Mouse (Mus musculus): ENCODE results near the gene Rufy3. TPM values are rescaled to one million over a fixed set of nuclear protein-coding genes. Genes with fewer than 3 reads are reported as not detected.

Rufy3 gene
- polyA plus RNA-seq, 1 experiment = 6.4 TPM

GRCm38 (mm10) chr5:88574829-88575228 is 10.0 kb downstream of the Rufy3 start:
- Histone ChIP-seq H3K36me3 (ENCODE audit: control insufficient read depth, insufficient read depth, low read length) (no peaks in the 10 kb centered on the region), H3K4me1 (replicated peaks; ENCODE audit: control insufficient read depth, insufficient read depth, low read length) (no peaks in the 10 kb centered on the region), H3K4me3 (ENCODE audit: control insufficient read depth, insufficient read depth, low read length) (no peak overlapping the region), H3K27me3 (ENCODE audit: control insufficient read depth, insufficient read depth, low read length) (no peaks in the 10 kb centered on the region), H3K27ac (ENCODE audit: control insufficient read depth, insufficient read depth, low read length) (no peak overlapping the region)
- TF ChIP-seq CTCF (IDR thresholded peaks at IDR 0.05; ENCODE audit: borderline replicate concordance, control insufficient read depth, extremely low read depth, insufficient read depth, low read length, poor library complexity) (no peak), POLR2A (IDR thresholded peaks at IDR 0.05; ENCODE audit: control insufficient read depth, extremely low read depth, insufficient read depth, low read length, poor library complexity) (no peak)
- WGBS = 89% methylated on average over 3 of the region's 3 CpGs
- no peak for DNase-seq

GRCm38 (mm10) chr5:88575506-88576338 is 10.9 kb downstream of the Rufy3 start:
- no peak for DNase-seq
- WGBS = 86% methylated on average over 3 of the region's 3 CpGs
- H3K4me3 ChIP-seq (ENCODE audit: control insufficient read depth, insufficient read depth, low read length) = no peak overlapping the region
- no peaks in the 10 kb centered on the region for H3K4me1 ChIP-seq (replicated peaks; ENCODE audit: control insufficient read depth, insufficient read depth, low read length)
- H3K27me3 ChIP-seq (ENCODE audit: control insufficient read depth, insufficient read depth, low read length) = no peaks in the 10 kb centered on the region
- H3K36me3 ChIP-seq (ENCODE audit: control insufficient read depth, insufficient read depth, low read length) = no peaks in the 10 kb centered on the region
- TF ChIP-seq POLR2A (IDR thresholded peaks at IDR 0.05; ENCODE audit: control insufficient read depth, extremely low read depth, insufficient read depth, low read length, poor library complexity) (no peak), CTCF (IDR thresholded peaks at IDR 0.05; ENCODE audit: borderline replicate concordance, control insufficient read depth, extremely low read depth, insufficient read depth, low read length, poor library complexity) (no peak)
- H3K27ac ChIP-seq (ENCODE audit: control insufficient read depth, insufficient read depth, low read length) = no peak overlapping the region

DNA sequence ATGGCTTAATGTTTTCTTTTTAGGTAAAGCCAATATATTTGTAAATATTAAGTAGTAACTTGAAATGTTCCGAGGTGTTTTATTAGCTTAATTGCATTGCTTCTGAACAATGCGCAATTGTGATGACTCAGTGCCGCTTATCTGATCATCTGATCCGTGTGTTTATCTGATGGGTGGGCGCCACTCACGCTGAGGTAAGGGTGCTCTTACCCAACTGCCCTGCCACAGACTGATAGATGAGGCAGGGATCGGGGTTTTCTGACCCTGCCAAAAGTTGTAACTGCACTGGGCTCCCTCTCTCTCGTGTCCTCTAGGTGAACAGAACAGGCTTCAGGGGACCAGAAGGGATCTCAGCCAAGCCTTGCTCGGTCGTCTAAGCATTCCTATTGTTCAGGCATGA is 15.8 kb downstream of the Rufy3 start:
- H3K36me3 ChIP-seq (ENCODE audit: control insufficient read depth, insufficient read depth, low read length) = no peaks in the 10 kb centered on the region
- H3K27ac ChIP-seq (ENCODE audit: control insufficient read depth, insufficient read depth, low read length) = no peak overlapping the region
- H3K27me3 ChIP-seq (ENCODE audit: control insufficient read depth, insufficient read depth, low read length) = no peaks in the 10 kb centered on the region
- 79% methylated on average over 10 of the region's 10 CpGs for WGBS
- no peak for DNase-seq
- no peak for TF ChIP-seq CTCF (IDR thresholded peaks at IDR 0.05; ENCODE audit: borderline replicate concordance, control insufficient read depth, extremely low read depth, insufficient read depth, low read length, poor library complexity)
- no peak for TF ChIP-seq POLR2A (IDR thresholded peaks at IDR 0.05; ENCODE audit: control insufficient read depth, extremely low read depth, insufficient read depth, low read length, poor library complexity)
- H3K4me1 ChIP-seq (replicated peaks; ENCODE audit: control insufficient read depth, insufficient read depth, low read length) = no peaks in the 10 kb centered on the region
- no peak overlapping the region for H3K4me3 ChIP-seq (ENCODE audit: control insufficient read depth, insufficient read depth, low read length)

GRCm38 (mm10) chr5:88581343-88581742 is 16.5 kb downstream of the Rufy3 start:
- 94% methylated on average over 6 of the region's 6 CpGs for WGBS
- Histone ChIP-seq H3K27me3 (ENCODE audit: control insufficient read depth, insufficient read depth, low read length) (no peaks in the 10 kb centered on the region), H3K27ac (ENCODE audit: control insufficient read depth, insufficient read depth, low read length) (no peak overlapping the region), H3K4me3 (ENCODE audit: control insufficient read depth, insufficient read depth, low read length) (no peak overlapping the region), H3K4me1 (replicated peaks; ENCODE audit: control insufficient read depth, insufficient read depth, low read length) (no peaks in the 10 kb centered on the region), H3K36me3 (ENCODE audit: control insufficient read depth, insufficient read depth, low read length) (no peaks in the 10 kb centered on the region)
- DNase-seq = no peak
- no peak for TF ChIP-seq POLR2A (IDR thresholded peaks at IDR 0.05; ENCODE audit: control insufficient read depth, extremely low read depth, insufficient read depth, low read length, poor library complexity)
- TF ChIP-seq CTCF (IDR thresholded peaks at IDR 0.05; ENCODE audit: borderline replicate concordance, control insufficient read depth, extremely low read depth, insufficient read depth, low read length, poor library complexity) = no peak

DNA sequence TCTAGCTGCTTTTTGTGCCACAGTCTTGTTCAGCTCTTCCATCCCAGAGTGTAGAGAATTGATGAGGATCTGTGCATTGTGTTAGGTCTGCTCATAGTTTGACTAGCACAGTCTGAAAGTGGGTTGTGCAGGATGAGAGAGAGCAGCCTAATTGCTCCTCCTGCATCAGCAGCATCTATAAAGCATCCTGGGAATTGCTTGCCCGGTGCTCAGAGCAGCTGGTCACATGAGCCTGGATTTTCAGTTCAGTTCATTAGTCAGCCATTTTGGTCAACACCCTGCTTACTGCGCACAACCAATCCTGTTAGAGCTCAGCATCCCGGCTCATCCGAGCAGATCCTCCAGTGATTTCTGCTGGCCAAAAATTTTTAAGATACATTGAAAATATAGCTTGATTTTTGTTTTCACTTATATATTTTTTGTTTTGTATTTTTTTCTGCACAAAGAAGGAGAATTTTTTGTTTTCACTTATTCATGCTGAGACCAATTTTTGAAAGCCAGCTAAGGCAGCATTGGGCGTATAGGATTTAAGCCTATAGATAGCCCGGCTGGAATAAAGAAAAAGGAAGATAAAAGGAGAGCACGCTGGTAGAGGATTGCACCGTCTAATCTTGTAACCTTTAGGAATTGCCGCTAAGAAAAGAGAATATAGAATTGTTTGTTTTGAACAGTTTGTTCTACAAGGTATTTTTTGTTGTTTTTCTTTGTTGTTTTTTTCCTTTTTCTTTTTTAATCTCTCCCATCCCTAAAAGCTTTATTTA is 18.6 kb downstream of the Rufy3 start:
- Histone ChIP-seq H3K4me3 (ENCODE audit: control insufficient read depth, insufficient read depth, low read length) (no peak overlapping the region), H3K36me3 (ENCODE audit: control insufficient read depth, insufficient read depth, low read length) (no peaks in the 10 kb centered on the region), H3K27ac (ENCODE audit: control insufficient read depth, insufficient read depth, low read length) (no peak overlapping the region), H3K4me1 (replicated peaks; ENCODE audit: control insufficient read depth, insufficient read depth, low read length) (no peaks in the 10 kb centered on the region), H3K27me3 (ENCODE audit: control insufficient read depth, insufficient read depth, low read length) (no peaks in the 10 kb centered on the region)
- WGBS = 94% methylated on average over 9 of the region's 9 CpGs
- TF ChIP-seq POLR2A (IDR thresholded peaks at IDR 0.05; ENCODE audit: control insufficient read depth, extremely low read depth, insufficient read depth, low read length, poor library complexity) (no peak), CTCF (IDR thresholded peaks at IDR 0.05; ENCODE audit: borderline replicate concordance, control insufficient read depth, extremely low read depth, insufficient read depth, low read length, poor library complexity) (no peak)
- no peak for DNase-seq

- no peak overlapping the region for H3K4me3 ChIP-seq (ENCODE audit: control insufficient read depth, insufficient read depth, low read length)
- 86% methylated on average over 9 of the region's 9 CpGs for WGBS
- TF ChIP-seq POLR2A (IDR thresholded peaks at IDR 0.05; ENCODE audit: control insufficient read depth, extremely low read depth, insufficient read depth, low read length, poor library complexity) (no peak), CTCF (IDR thresholded peaks at IDR 0.05; ENCODE audit: borderline replicate concordance, control insufficient read depth, extremely low read depth, insufficient read depth, low read length, poor library complexity) (no peak)
Observed at GRCm38 (mm10) chr5:88584061-88584460, 19.2 kb downstream of the Rufy3 start.

More at GRCm38 (mm10) chr5:88584061-88584460, 19.2 kb downstream of the Rufy3 start:
- H3K36me3 ChIP-seq (ENCODE audit: control insufficient read depth, insufficient read depth, low read length) = no peaks in the 10 kb centered on the region
- no peaks in the 10 kb centered on the region for H3K4me1 ChIP-seq (replicated peaks; ENCODE audit: control insufficient read depth, insufficient read depth, low read length)
- H3K27me3 ChIP-seq (ENCODE audit: control insufficient read depth, insufficient read depth, low read length) = no peaks in the 10 kb centered on the region
- no peak overlapping the region for H3K27ac ChIP-seq (ENCODE audit: control insufficient read depth, insufficient read depth, low read length)
- no peak for DNase-seq
